Mouse (Mus musculus) C2C12 (cell line): Measurements from ENCODE around the gene Pde7b. TPM values are rescaled to one million over a fixed set of nuclear protein-coding genes. Genes with fewer than 3 reads are reported as not detected.

Experiments
- H3K27me3 ChIP-seq: one replicate; pipeline ENCODE4 v1.6.1; 2011; ENCODE audit not compliant: control insufficient read depth, insufficient read depth, insufficient read length
- H3K36me3 ChIP-seq: one replicate; pipeline ENCODE4 v1.6.1; 2011; ENCODE audit not compliant: control insufficient read depth, insufficient read depth
- H3K4me3 ChIP-seq: one replicate; pipeline ENCODE4 v1.5.1; 2011; ENCODE audit warnings: mild to moderate bottlenecking, control low read depth; ENCODE audit not compliant: poor library complexity, insufficient read depth, severe bottlenecking
- H3K79me2 ChIP-seq: one replicate; pipeline ENCODE4 v1.6.1; 2011; ENCODE audit not compliant: control insufficient read depth, insufficient read depth
- H3K79me3 ChIP-seq: one replicate; pipeline ENCODE4 v1.6.1; 2011; ENCODE audit warnings: low read depth, control low read depth
- H3ac ChIP-seq: one replicate; pipeline ENCODE3; 2011; ENCODE audit warnings: low read depth; ENCODE audit not compliant: control insufficient read depth, insufficient read length
- CEBPB ChIP-seq: IDR thresholded peaks from one replicate; pipeline ENCODE4 v1.6.1; 2011; ENCODE audit warnings: low read depth, mild to moderate bottlenecking, control low read depth, moderate library complexity
- CTCF ChIP-seq: IDR thresholded peaks from one replicate; pipeline ENCODE4 v1.5.1; 2011; ENCODE audit not compliant: control insufficient read depth, insufficient read depth, insufficient read length
- FOSL1 ChIP-seq: IDR thresholded peaks from one replicate; pipeline ENCODE4 v1.8.0; 2011; ENCODE audit warnings: mild to moderate bottlenecking, low read length; ENCODE audit not compliant: poor library complexity, insufficient read depth, severe bottlenecking
- MAX ChIP-seq: IDR thresholded peaks from one replicate; pipeline ENCODE4 v1.6.1; 2011; ENCODE audit warnings: mild to moderate bottlenecking, control low read depth
- MYOD1 ChIP-seq: IDR thresholded peaks from one replicate; pipeline ENCODE4 v1.6.1; 2011; ENCODE audit warnings: low read depth; ENCODE audit not compliant: control insufficient read depth, insufficient read length
- MYOG ChIP-seq: IDR thresholded peaks from one replicate; pipeline ENCODE4 v1.6.1; 2011; ENCODE audit not compliant: control insufficient read depth, insufficient read length; ENCODE audit errors: extremely low read depth
- USF1 ChIP-seq: IDR thresholded peaks from one replicate; pipeline ENCODE4 v1.6.1; 2011; ENCODE audit warnings: low read depth, mild to moderate bottlenecking, control low read depth, moderate library complexity
- polyA plus RNA-seq: library from polyadenylated mRNA; unstranded; fragments of >200 nt; fragmentation: generic; extraction: Trizol; gene quantifications from one replicate; pipeline ENCODE4 v1.2.1, GENCODE M21; 2012; ENCODE audit warnings: missing spikeins

Pde7b gene
- polyA plus RNA-seq, 1 experiment = 0.06 TPM

DNA sequence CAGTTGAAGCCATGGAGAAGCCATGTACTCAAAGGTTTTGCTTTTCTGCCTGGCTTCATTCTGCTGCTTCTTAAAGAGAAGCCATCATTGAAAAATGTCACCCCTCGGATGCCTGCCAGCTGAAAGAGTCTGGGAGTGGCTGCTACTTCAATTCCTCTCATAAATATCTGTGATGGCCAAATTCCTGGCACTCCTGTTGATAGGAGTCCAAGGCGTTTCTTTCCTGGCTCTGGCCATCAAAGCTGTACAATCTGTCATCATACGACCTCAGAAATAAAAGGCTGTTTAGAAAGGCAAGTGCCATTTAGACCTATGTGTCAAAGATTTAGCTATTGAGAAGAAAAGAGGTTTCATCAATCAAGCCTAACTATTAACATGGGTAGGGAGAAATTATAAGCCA, 49.6 kb downstream of the Pde7b start:
- H3K79me3 ChIP-seq = no peaks in the 10 kb centered on the region
- no peak overlapping the region for H3K4me3 ChIP-seq
- no peak for TF ChIP-seq MAX
- no peak for TF ChIP-seq USF1
- TF ChIP-seq MYOD1 = no peak
- no peak for TF ChIP-seq FOSL1
- TF ChIP-seq CEBPB = no peak
- no peak for TF ChIP-seq CTCF
- no peaks in the 10 kb centered on the region for H3K27me3 ChIP-seq
- H3K36me3 ChIP-seq = no peaks in the 10 kb centered on the region
- no peak overlapping the region for H3ac ChIP-seq
- H3K79me2 ChIP-seq = no peaks in the 10 kb centered on the region

DNA sequence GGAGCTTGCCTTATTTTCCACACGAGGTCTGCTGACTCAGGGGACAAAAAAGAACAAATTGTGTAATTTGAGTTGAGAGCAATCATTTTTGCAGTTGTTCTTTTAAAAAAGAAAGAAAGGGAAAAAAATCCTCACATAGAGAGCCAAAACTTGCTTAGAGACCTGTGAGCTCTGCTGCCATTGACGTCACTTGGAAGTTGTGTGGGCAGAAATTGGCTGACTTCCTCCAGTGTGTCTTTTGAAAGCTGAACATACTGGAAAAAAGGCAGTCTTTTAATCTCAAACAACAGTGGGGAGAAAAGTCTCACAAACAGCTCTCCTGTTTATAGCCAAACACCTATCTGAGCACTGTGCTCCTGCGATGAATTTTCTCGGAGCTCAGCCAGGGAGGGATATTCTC, 51.1 kb downstream of the Pde7b start:
- no peaks in the 10 kb centered on the region for H3K79me2 ChIP-seq
- no peaks in the 10 kb centered on the region for H3K27me3 ChIP-seq
- no peaks in the 10 kb centered on the region for H3K36me3 ChIP-seq
- no peaks in the 10 kb centered on the region for H3K79me3 ChIP-seq
- TF ChIP-seq MYOG (no peak), USF1 (no peak), MYOD1 (no peak), CTCF (no peak), MAX (no peak), FOSL1 (no peak), CEBPB (no peak)
- H3K4me3 ChIP-seq = no peak overlapping the region
- no peak overlapping the region for H3ac ChIP-seq

DNA sequence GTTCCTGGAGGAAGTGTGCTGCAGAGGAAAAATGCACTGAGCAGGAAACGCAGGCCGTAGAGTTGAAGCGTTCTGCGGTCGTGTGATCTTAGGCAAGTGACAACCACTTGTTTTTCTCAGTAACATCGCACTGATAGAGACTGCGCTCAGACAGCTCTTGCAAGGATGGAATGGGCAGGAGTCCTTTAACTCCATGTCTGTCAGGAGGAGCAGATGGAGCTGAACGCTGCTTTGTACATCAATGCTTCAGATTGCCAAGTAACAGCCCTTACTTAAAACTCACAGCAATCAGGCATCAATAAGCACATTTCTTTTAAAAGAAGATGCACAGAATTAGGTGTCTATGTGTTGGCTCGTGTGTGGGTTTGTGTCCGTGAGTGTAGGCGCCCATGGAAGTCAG, 52.3 kb downstream of the Pde7b start:
- H3K36me3 ChIP-seq = no peaks in the 10 kb centered on the region
- H3K79me2 ChIP-seq = no peaks in the 10 kb centered on the region
- no peak overlapping the region for H3K4me3 ChIP-seq
- H3K79me3 ChIP-seq = no peaks in the 10 kb centered on the region
- TF ChIP-seq CTCF (no peak), MAX (no peak), CEBPB (no peak), MYOG (no peak), USF1 (no peak), FOSL1 (no peak), MYOD1 (no peak)
- H3ac ChIP-seq = no peak overlapping the region
- H3K27me3 ChIP-seq = no peaks in the 10 kb centered on the region

DNA sequence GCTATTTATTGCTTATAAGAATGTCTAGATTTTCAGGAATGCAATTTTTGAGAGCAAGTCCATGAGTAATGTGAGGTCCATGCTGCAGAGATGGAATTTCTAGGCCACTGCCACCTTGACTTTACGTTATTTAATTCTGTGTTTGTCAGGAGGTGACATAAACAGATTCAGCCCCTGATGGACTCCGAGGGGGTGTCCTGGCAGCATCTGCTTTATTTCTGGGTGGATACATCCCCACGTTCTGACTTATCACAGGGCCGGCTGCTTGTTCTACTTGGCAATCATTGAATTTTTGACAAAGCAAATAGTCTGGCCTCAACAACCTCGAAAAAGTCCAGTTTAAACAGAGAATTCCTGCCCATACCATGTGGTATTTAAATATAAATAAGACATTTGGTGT, 53.3 kb downstream of the Pde7b start:
- no peaks in the 10 kb centered on the region for H3K27me3 ChIP-seq
- no peak overlapping the region for H3ac ChIP-seq
- H3K79me2 ChIP-seq = no peaks in the 10 kb centered on the region

DNA sequence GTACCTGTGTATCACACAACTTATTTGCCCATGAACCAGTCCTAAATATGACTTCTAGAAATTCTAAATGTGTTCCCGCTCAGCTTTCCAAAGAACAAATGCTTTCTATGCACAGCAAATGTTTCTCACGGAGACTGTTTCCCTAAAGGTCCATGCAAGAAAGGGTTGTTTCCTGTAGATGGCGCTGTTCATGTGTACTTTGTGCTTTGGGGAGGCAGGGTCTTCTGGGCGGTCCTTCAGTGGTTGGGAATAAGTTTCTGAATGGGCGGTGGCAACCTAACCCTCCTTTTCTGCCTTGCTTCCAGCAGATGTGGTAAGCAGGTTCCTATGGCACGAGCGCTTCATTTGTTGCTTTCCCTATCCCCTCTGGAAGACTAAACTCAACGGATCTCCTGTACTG, 54.3 kb downstream of the Pde7b start:
- H3K79me2 ChIP-seq = no peaks in the 10 kb centered on the region

More for the DNA sequence above, 53.3 kb downstream of the Pde7b start:
- no peaks in the 10 kb centered on the region for H3K36me3 ChIP-seq
- TF ChIP-seq FOSL1 (no peak), USF1 (no peak), CEBPB (no peak), MYOD1 (no peak), MYOG (no peak)
- no peaks in the 10 kb centered on the region for H3K79me3 ChIP-seq
- H3K4me3 ChIP-seq = no peak overlapping the region

DNA sequence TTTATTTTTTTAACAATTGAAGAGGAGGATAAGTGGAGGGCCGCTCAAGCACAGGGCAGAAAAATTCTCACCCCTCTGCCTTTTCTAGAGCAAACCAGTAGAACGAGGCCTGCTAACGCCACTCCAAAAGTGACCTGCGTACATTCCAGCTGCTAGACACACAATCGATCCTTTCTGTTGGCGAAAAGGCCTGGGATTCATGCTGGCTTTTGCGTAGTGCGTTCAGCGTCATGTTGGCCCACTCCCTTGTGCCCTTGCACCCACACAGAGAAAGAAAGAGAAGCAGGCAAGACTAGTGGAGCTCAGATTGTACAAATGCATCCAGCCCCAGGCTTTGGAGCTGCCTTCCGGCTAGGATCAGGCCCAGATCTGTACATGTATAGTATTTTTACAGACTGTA, 55.4 kb downstream of the Pde7b start:
- Histone ChIP-seq H3K36me3 (no peaks in the 10 kb centered on the region), H3K4me3 (no peak overlapping the region), H3K79me3 (no peaks in the 10 kb centered on the region), H3K79me2 (no peaks in the 10 kb centered on the region), H3K27me3 (no peaks in the 10 kb centered on the region), H3ac (no peak overlapping the region)
- TF ChIP-seq USF1 (no peak), MAX (no peak), MYOD1 (no peak), CEBPB (no peak), FOSL1 (no peak), MYOG (no peak), CTCF (no peak)

More for the DNA sequence above, 54.3 kb downstream of the Pde7b start:
- TF ChIP-seq FOSL1 (no peak), USF1 (no peak), MAX (no peak)
- no peaks in the 10 kb centered on the region for H3K79me3 ChIP-seq
- no peak overlapping the region for H3ac ChIP-seq
- no peaks in the 10 kb centered on the region for H3K27me3 ChIP-seq
- H3K36me3 ChIP-seq = no peaks in the 10 kb centered on the region
- H3K4me3 ChIP-seq = no peak overlapping the region

DNA sequence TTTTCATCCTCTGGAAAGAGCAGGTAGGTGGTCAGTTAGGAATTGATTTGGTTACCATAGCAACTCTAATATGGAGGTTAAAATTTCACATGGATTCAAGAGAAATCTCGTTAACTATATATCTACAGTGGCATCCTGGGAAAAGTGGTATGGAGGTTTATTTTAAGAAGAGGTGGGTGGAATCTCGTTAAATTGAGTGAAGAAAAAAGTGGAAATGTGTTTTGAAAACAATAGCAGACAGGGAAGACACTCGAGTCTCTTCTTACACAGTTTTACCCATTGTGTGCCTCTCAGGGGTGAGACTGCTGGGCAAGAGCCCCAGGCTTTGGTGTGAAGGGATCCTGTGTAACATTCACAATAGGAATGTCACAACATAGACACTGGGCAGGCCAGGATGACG, 56.3 kb downstream of the Pde7b start:
- H3ac ChIP-seq = no peak overlapping the region
- no peaks in the 10 kb centered on the region for H3K79me2 ChIP-seq
- no peaks in the 10 kb centered on the region for H3K79me3 ChIP-seq
- TF ChIP-seq CEBPB (no peak), FOSL1 (no peak), MAX (no peak), MYOD1 (no peak), CTCF (no peak), USF1 (no peak), MYOG (no peak)
- H3K36me3 ChIP-seq = no peaks in the 10 kb centered on the region
- H3K4me3 ChIP-seq = no peak overlapping the region
- no peaks in the 10 kb centered on the region for H3K27me3 ChIP-seq
